Mouse (Mus musculus) embryonic facial prominence, embryonic 11.5 days (tissue): ENCODE data around the gene Smc6. TPM values are rescaled to one million over a fixed set of nuclear protein-coding genes. Genes with fewer than 3 reads are reported as not detected.

Experiments used
- ATAC-seq: fragments of 200-750 bp; cut with Nextera tagmentation; replicated peaks from 2 replicates; pipeline ENCODE4 v1.8.0; 2017; ENCODE audit warnings: low read depth; ENCODE audit not compliant: insufficient number of reproducible peaks, low FRiP score, low TSS enrichment
- DNase-seq: peaks from one replicate; pipeline ENCODE4 v3.0.0-alpha.2; 2015; ENCODE audit warnings: low spot score
- H3K27ac ChIP-seq: fragments of 300-500 bp; sonication (generic); replicated peaks from 2 replicates; pipeline ENCODE4 v1.5.1; 2014; ENCODE audit warnings: mild to moderate bottlenecking, low read depth, low read length, control low read depth
- H3K27me3 ChIP-seq: fragments of 300-500 bp; sonication (generic); 2 replicates; pipeline ENCODE4 v1.6.1; 2014; ENCODE audit warnings: mild to moderate bottlenecking, low read length, moderate library complexity, mixed read lengths; ENCODE audit not compliant: control insufficient read depth, insufficient read depth
- H3K36me3 ChIP-seq: fragments of 300-500 bp; sonication (generic); replicated peaks from 2 replicates; pipeline ENCODE4 v1.6.1; 2014; ENCODE audit warnings: low read depth, mild to moderate bottlenecking, low read length, moderate library complexity, mixed read lengths; ENCODE audit not compliant: control insufficient read depth, insufficient read depth
- H3K4me1 ChIP-seq: fragments of 300-500 bp; sonication (generic); 2 replicates; pipeline ENCODE4 v1.6.1; 2014; ENCODE audit warnings: low read length, mixed read lengths; ENCODE audit not compliant: control insufficient read depth, insufficient read depth
- H3K4me2 ChIP-seq: fragments of 300-500 bp; sonication (generic); 2 replicates; pipeline ENCODE4 v1.6.1; 2014; ENCODE audit warnings: low read depth, mild to moderate bottlenecking, control low read depth, low read length, moderate library complexity
- H3K4me3 ChIP-seq: fragments of 300-500 bp; sonication (generic); 2 replicates; pipeline ENCODE4 v1.5.1; 2014; ENCODE audit warnings: low read depth, low read length, control low read depth
- H3K9ac ChIP-seq: fragments of 300-500 bp; sonication (generic); replicated peaks from 2 replicates; pipeline ENCODE4 v1.6.1; 2014; ENCODE audit warnings: mild to moderate bottlenecking, control low read depth, low read length
- H3K9me3 ChIP-seq: fragments of 300-500 bp; sonication (generic); replicated peaks from 2 replicates; pipeline ENCODE4 v1.6.1; 2016; ENCODE audit warnings: mild to moderate bottlenecking, low read length, inconsistent platforms, mixed read lengths; ENCODE audit not compliant: control insufficient read depth
- WGBS: fragments of 180-500 bp; shearing (Covaris S2); extraction: QIAGEN DNeasy Blood & Tissue Kit; methylation state at CpG from one replicate; pipeline ENCODE4 v1.1.7; 2014; 5-methylcytosine and 5-hydroxymethylcytosine counted together
- polyA plus RNA-seq: library from polyadenylated mRNA; unstranded; fragments of >200 nt; fragmentation: Nextera tagmentation; extraction: Ambion mirVana; gene quantifications from 2 replicates; pipeline ENCODE4 v1.2.1, GENCODE M21; 2014

Smc6 gene
- polyA plus RNA-seq, 1 experiment from 2014 or later: 160 TPM

- Histone ChIP-seq H3K4me3 (peak overlapping the region; percentile 88), H3K27ac (no peak overlapping the region), H3K27me3 (no peaks in the 10 kb centered on the region), H3K4me1 (no peaks in the 10 kb centered on the region), H3K9ac (peak overlapping the region; percentile 97), H3K9me3 (no peaks in the 10 kb centered on the region), H3K4me2 (peak overlapping the region; percentile 52), H3K36me3 (no peaks in the 10 kb centered on the region)
- DNase-seq (peak; percentile 33), ATAC-seq (no peak)
- 2% methylated on average over 4 of the region's 4 CpGs for WGBS
Measured at GRCm38 (mm10) chr12:11267030-11267429, 1.3 kb downstream of the Smc6 start.

- Histone ChIP-seq H3K4me2 (no peak overlapping the region), H3K36me3 (no peaks in the 10 kb centered on the region)
- 93% methylated on average over 4 of the region's 4 CpGs for WGBS
Measured at GRCm38 (mm10) chr12:11272568-11272967, 6.9 kb downstream of the Smc6 start.

GRCm38 (mm10) chr12:11273185-11273584 is 7.5 kb downstream of the Smc6 start:
- DNase-seq (no peak), ATAC-seq (no peak)
- Histone ChIP-seq H3K27me3 (no peaks in the 10 kb centered on the region), H3K4me2 (no peak overlapping the region), H3K27ac (no peak overlapping the region), H3K36me3 (no peaks in the 10 kb centered on the region), H3K9ac (no peak overlapping the region), H3K4me1 (no peaks in the 10 kb centered on the region), H3K9me3 (no peaks in the 10 kb centered on the region), H3K4me3 (no peak overlapping the region)
- 76% methylated on average over 1 of the region's 1 CpGs for WGBS

More at GRCm38 (mm10) chr12:11272568-11272967, 6.9 kb downstream of the Smc6 start:
- Histone ChIP-seq H3K9ac (no peak overlapping the region), H3K4me1 (no peaks in the 10 kb centered on the region), H3K27me3 (no peaks in the 10 kb centered on the region), H3K4me3 (no peak overlapping the region), H3K9me3 (no peaks in the 10 kb centered on the region), H3K27ac (no peak overlapping the region)
- DNase-seq (no peak), ATAC-seq (no peak)

- Histone ChIP-seq H3K4me2 (no peak overlapping the region), H3K27me3 (no peaks in the 10 kb centered on the region), H3K4me1 (no peaks in the 10 kb centered on the region), H3K36me3 (no peaks in the 10 kb centered on the region), H3K27ac (no peak overlapping the region), H3K9me3 (no peaks in the 10 kb centered on the region), H3K9ac (no peak overlapping the region), H3K4me3 (no peak overlapping the region)
- no peak for ATAC-seq
- DNase-seq: no peak
- WGBS: 91% methylated on average over 2 of the region's 2 CpGs
Measured at GRCm38 (mm10) chr12:11276632-11277031, 10.9 kb downstream of the Smc6 start.

- Histone ChIP-seq H3K9me3 (no peaks in the 10 kb centered on the region), H3K27me3 (no peaks in the 10 kb centered on the region), H3K36me3 (no peaks in the 10 kb centered on the region), H3K4me2 (no peak overlapping the region), H3K27ac (no peak overlapping the region), H3K9ac (no peak overlapping the region), H3K4me3 (no peak overlapping the region), H3K4me1 (no peaks in the 10 kb centered on the region)
- no peak for ATAC-seq
- DNase-seq: no peak
- WGBS: 93% methylated on average over 6 of the region's 6 CpGs
Measured at GRCm38 (mm10) chr12:11277207-11277606, 11.5 kb downstream of the Smc6 start.

- H3K4me3 ChIP-seq: no peak overlapping the region
- H3K36me3 ChIP-seq: no peaks in the 10 kb centered on the region
- ATAC-seq: no peak
- H3K9me3 ChIP-seq: no peaks in the 10 kb centered on the region
- no peaks in the 10 kb centered on the region for H3K27me3 ChIP-seq
- H3K4me1 ChIP-seq: no peaks in the 10 kb centered on the region
- WGBS: 93% methylated on average over 3 of the region's 3 CpGs
- no peak for DNase-seq
- H3K9ac ChIP-seq: no peak overlapping the region
- no peak overlapping the region for H3K4me2 ChIP-seq
- no peak overlapping the region for H3K27ac ChIP-seq
Measured at GRCm38 (mm10) chr12:11279886-11280285, 14.2 kb downstream of the Smc6 start.

- Histone ChIP-seq H3K36me3 (no peaks in the 10 kb centered on the region; the same call in 1 of the 2 replicates), H3K27me3 (no peaks in the 10 kb centered on the region), H3K4me1 (no peaks in the 10 kb centered on the region), H3K4me3 (no peak overlapping the region), H3K9me3 (no peaks in the 10 kb centered on the region), H3K9ac (no peak overlapping the region), H3K27ac (no peak overlapping the region), H3K4me2 (no peak overlapping the region)
- DNase-seq (no peak), ATAC-seq (no peak)
- 92% methylated on average over 2 of the region's 2 CpGs for WGBS
Measured at GRCm38 (mm10) chr12:11281584-11281983, 15.9 kb downstream of the Smc6 start.

- DNase-seq (no peak), ATAC-seq (no peak)
- Histone ChIP-seq H3K4me1 (no peaks in the 10 kb centered on the region), H3K27ac (no peak overlapping the region), H3K9ac (no peak overlapping the region), H3K36me3 (no peaks in the 10 kb centered on the region; the same call in 1 of the 2 replicates), H3K4me3 (no peak overlapping the region), H3K27me3 (no peaks in the 10 kb centered on the region), H3K9me3 (no peaks in the 10 kb centered on the region), H3K4me2 (no peak overlapping the region)
- WGBS: 94% methylated on average over 2 of the region's 2 CpGs
Measured at GRCm38 (mm10) chr12:11286382-11286781, 20.7 kb downstream of the Smc6 start.
